Mouse (Mus musculus) gastrocnemius, adult 8-10 months (tissue): ENCODE data around the gene Luzp1. TPM values are rescaled to one million over a fixed set of nuclear protein-coding genes. Genes with fewer than 3 reads are reported as not detected.

Experiments
- DNase-seq, 2 experiments: peaks; one replicate each; pipeline ENCODE4 v3.0.0; 2022; ENCODE audit warnings: low spot score in 2 of 2
- total RNA-seq, 4 experiments: library from RNA; stranded (reverse); gene quantifications; 2 replicates each; pipeline ENCODE4 v1.2.4; 2022

Luzp1 gene
- total RNA-seq: 10 to 100 TPM in 3 of 4 experiments, 1 to 10 TPM in 1; 8.6 to 15.2 (median 13.5) TPM

- peak; percentile 90 for DNase-seq
Measured at GRCm38 (mm10) chr4:136469371-136469903, at the start of gene Luzp1. Gene Luzp1, plus strand, starts transcription at chr4:136469761.

GRCm38 (mm10) chr4:136423224-136423623 lies 46.3 kb upstream of the Luzp1 start, which contains the start of gene Htr1d:
Gene Htr1d, plus strand, starts transcription at chr4:136423524.
- no peak for DNase-seq

- no peak for DNase-seq
Measured at GRCm38 (mm10) chr4:136424120-136424999, 45.2 kb upstream of the Luzp1 start.

DNA sequence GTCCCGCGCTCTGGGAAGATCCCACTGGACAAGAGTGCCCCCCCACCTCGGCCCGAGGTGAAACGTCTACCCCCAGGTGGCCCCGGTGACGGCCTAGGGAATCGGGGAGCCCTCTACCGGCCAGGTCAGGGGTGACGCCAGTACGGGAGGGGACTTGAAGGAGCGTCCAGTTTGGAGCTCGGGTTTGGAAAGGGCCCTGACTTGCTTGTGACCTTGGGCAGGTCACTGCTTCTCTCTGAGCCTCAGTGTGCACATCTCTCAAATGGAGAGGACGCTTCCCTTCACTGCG lies 44.6 kb upstream of the Luzp1 start:
- DNase-seq: no peak

DNA sequence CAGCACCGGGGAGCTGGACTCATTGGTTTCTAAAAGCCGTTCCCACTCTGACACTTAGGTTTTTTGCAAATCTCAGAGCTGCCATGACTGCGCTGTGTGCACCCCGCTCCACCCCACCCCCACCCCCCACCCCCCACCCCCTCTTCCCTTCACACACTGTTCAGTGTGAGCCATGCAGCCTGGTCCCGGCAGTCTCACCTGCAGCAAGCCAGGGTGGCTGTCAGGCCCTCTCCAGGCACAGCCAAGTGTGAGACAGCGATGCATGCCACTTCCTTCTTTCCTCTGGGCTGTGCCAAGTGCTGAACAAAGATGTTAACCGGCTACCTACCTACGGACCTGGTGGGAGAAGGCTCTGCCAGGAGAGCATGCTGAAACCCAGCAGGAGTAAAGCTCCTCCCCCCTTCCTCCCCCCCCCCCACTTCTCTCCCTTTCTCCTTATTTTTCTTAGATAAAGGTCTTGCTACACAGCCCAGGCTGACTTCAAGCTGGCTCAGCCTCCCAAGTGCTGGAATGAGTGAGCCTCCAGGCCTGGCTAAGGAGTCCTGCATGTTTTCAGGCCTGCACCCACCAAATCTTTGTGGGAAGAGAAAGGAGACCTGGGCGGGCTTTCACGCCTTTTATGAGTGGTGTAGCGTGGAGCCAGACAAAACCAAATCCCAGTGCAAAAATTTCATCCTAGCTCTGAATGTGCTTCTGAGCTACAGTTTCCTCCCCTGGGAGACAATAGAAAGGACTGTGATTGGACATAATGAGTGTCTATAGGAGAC lies 38.8 kb upstream of the Luzp1 start:
- DNase-seq: no peak

DNA sequence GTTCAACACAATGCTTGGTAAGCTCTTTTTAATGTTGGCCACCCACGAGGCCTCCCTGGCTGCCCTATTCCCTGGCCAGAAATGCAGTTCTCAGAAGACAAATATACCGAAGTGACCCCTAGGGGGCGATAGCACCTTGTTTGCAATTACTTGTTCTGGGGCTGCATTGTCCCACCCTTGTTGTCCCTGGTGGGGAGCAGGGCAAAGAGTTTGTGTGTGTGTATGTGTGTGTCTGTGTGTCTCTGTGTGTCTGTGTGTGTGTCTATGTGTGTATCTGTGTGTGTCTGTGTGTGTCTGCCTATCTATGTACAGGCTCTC lies 38.2 kb upstream of the Luzp1 start:
- DNase-seq: peak in 1 of 2 experiments; percentile 17

- DNase-seq: no peak
Measured at GRCm38 (mm10) chr4:136434029-136434428, 35.5 kb upstream of the Luzp1 start.

DNA sequence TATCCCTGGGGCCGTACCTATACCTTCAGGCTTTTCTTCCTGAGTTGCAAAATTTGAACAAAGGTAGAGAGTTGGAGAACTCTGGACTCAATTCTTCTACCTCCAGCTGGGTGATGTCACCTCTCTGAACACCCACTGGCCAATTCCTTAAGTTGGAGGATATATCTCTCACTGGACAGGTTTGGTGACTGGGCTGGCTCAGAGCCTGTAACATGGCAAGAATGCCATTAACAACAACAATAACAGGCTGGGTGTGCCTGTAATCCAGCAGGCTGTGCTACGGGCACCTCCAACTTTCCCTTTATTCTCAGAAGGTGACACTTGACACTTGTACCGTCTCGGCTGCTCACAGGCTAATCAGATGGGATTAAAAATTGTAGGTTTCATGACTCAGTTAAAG lies 30.5 kb upstream of the Luzp1 start:
- DNase-seq: no peak

- DNase-seq: peak in 1 of 2 experiments; percentile 16
Measured at GRCm38 (mm10) chr4:136441354-136442043, 28.1 kb upstream of the Luzp1 start.

- DNase-seq: no peak
Measured at GRCm38 (mm10) chr4:136444561-136444960, 25.0 kb upstream of the Luzp1 start.

GRCm38 (mm10) chr4:136449795-136450194 lies 19.8 kb upstream of the Luzp1 start:
- DNase-seq: no peak

DNA sequence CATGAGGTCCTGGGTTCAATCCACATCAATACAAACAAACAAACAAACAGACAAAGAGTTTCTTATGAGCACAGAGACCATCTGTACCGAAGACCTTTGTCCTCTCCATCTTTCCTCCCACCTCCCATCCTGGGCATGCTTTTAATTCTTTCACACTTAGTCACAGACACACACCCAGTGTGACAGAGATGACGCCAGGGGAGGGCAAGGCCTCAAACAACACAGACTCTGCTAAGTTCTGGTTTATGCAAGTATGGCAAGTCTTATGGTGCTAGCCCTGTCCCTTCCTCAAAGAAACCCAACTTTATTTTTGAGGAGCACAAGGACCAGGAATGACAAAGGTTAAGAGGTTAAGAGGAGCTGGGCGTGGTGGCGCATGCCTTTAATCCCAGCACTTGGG lies 19.3 kb upstream of the Luzp1 start:
- DNase-seq: no peak

DNA sequence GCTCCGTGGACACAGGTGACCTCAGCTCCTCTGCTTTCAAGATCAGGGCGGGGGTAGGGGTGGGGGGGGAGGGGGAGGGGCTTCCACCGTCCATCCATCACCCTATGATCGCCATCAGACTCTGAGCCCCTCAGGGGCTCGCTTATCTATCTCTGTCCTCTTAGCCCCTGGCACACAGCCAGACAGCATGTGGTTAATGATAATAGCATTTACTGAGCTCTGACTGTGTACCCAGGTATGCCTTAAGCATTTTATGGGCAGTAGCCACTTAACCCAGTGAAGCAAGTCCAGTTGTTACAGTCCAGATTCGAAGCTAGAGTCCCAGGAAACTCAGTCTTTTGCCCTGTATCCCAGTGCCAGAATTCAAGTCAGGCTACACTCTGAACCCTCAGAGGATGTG lies 18.0 kb upstream of the Luzp1 start:
- no peak for DNase-seq

- no peak for DNase-seq
Measured at GRCm38 (mm10) chr4:136452286-136452685, 17.3 kb upstream of the Luzp1 start.

- no peak for DNase-seq
Measured at GRCm38 (mm10) chr4:136452792-136453191, 16.8 kb upstream of the Luzp1 start.

DNA sequence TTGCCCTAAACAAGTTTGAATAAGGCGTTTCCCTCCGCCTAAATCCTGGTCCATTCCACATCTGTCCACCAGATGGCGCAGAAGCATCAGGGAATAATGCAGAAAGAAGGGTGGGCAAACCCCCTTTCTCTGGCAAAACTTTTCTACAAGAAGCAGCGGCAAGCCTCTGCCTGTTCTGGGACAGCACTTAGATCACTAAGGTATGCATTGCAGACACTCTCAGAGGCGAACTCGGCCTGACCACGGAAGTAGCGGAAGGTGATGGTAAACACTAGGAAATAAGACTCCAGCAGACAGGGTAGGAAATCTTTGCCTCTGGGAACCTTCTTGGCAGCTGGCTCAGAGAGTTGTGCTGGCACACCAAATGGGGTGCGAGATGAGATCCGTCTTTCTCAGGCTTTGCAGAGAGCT lies 14.7 kb upstream of the Luzp1 start:
- peak; percentile 53 to 56 for DNase-seq

GRCm38 (mm10) chr4:136456516-136457218 lies 12.9 kb upstream of the Luzp1 start:
- DNase-seq: no peak

DNA sequence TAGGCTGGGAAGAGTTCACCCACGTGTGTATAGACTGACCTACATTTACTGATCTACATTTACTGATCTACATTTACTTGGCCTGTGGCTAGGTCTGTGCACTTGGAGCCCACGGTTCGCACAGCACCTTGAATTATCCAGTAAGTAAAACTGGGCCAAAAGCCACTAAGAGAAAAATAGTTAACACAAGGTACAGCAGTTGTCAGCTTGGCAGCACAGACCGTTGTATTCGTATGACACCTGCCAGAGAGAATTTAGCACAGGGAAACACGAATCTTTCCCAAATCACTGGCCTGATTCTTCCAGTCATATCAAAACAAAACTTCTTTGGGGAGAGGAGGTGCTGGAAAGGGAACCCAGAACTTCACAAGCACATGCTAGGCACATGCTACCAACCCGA lies 11.3 kb upstream of the Luzp1 start:
- no peak for DNase-seq

GRCm38 (mm10) chr4:136459210-136459609 lies 10.4 kb upstream of the Luzp1 start:
- DNase-seq: no peak

- no peak for DNase-seq
Measured at GRCm38 (mm10) chr4:136461206-136461605, 8.4 kb upstream of the Luzp1 start.

DNA sequence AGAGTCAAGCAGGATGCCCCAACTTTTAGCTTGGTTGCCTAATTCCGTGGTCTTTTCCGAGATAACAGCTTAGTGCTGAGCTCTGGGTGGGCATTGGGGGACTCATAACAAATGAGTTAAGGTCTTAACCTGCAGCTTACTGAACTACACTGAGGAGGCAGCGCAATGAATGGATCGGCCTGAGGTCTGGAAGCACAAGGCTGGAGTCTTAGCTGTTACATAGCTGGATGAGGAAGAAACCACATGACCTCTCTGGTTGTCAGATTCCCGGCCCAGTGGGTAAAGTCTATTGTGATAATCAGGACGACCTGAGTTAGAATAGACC lies 7.8 kb upstream of the Luzp1 start:
- no peak for DNase-seq
